Mouse (Mus musculus): ENCODE measurements around the gene Amfr.

Gene Amfr

DNA sequence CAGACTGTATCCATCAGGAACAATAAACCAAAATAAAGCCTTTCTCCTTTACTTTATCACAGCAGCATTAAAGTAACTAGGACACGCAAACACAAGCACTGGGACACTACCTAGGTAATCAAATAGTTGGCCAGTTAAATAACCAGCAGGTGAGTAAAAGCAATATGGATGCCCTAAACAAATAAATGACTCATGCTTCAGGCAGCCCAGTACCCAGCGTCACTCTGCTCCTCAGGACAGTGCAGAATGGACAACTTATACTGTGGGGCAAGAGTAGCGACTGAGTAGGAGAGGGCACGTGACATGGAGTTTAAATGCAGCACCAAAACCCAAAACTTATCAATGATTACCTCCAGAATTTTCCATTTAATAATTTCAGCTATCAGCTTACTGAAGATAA, 22.9 kb downstream of the Amfr start:
- in situ Hi-C loops (cut with MboI; ENCODE audit: low pct_unique_long_range_greater_than_20kb in 1 of 2, low sequenced_read_pairs in 2 of 2, unreplicated experiment in 1 of 2), result no loop called here

DNA sequence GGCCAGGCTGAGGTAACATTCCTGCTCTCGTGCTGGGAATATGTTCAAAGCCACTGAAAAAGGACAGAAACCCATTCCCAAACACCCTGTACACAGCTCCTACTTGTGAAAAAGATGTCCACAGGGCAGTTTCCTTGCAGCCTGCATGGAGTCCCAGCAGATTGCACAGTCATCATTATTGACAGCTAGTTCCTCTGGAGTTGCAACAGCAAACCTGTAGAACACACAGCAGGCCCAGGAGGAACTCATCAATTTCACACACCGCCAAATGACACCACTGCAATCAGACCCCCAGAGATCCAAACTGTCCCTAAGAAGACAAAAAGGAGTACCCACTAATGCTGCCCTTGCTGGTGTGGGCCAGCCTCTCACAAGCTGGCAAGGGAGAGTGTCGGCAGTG, 27.9 kb downstream of the Amfr start:
- in situ Hi-C loops (cut with MboI; ENCODE audit: low pct_unique_long_range_greater_than_20kb in 1 of 2, low sequenced_read_pairs in 2 of 2, unreplicated experiment in 1 of 2), result no loop called here

DNA sequence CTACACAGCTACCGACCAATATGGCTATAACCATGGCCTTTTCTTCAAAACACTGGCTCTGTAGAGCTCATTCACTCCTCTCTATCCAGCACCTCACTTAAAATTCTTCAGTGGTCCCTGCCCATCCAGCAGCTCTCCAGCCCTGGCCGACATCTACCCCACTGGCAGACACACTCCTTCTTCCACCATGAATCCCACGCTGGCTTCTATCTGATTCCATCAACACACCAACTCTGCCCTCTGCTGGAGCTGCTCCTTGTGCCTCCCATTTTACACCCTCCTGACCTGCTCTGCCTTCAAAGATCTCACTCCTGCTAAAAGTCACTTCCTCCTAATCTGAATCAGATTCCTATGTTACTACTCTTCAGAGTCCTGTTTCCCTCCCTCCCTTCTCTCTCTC, 28.8 kb downstream of the Amfr start:
- in situ Hi-C loops (cut with MboI; ENCODE audit: low pct_unique_long_range_greater_than_20kb in 1 of 2, low sequenced_read_pairs in 2 of 2, unreplicated experiment in 1 of 2), result no loop called here

DNA sequence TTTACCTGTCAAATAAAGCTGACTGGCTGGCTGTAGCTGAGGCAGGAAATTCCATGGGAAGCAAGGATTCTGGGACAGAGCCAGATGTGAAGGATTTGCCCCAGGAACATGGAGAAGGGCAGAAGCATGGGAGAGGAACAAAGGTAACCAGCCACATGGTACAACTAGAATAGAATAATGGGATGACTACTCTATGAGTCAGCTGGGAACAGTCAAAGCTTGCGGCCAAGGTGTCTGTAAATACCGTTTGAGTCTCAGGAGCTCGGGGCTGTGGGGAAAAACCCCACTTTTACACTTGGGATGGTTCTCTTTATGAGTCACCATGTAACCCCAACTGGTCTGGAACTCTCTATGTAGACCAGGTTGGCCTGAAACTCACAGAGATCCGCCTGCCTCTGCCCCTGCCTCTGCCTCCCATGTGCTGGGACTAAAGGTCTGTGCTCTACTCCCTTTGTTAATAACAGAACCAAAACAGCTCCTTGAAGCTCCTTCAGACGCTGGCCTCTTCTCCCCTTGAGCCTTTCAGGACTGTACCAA, 30.9 kb downstream of the Amfr start:
- in situ Hi-C loops (cut with MboI; ENCODE audit: low pct_unique_long_range_greater_than_20kb in 1 of 2, low sequenced_read_pairs in 2 of 2, unreplicated experiment in 1 of 2), result no loop called here

DNA sequence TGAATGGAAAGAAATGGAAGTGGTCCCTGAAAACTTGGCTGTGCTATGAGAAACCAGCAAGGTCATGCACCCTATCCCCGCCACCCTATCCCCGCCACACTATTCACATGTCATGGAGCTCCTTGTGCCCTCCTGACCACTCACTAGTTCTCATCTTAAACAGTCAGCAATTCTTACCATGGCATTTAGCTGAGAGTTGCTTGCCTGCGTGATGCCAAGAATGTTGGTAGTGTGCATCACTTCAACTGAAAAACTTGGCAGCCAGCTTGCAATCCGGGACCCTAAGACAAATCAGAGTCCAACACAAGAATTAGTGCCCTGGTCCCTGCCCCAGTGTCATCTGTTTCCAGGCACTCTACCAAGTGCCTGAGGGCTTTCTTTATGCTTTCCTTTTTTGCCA, 32.5 kb downstream of the Amfr start:
- in situ Hi-C loops (cut with MboI; ENCODE audit: low pct_unique_long_range_greater_than_20kb in 1 of 2, low sequenced_read_pairs in 2 of 2, unreplicated experiment in 1 of 2), result no loop called here

DNA sequence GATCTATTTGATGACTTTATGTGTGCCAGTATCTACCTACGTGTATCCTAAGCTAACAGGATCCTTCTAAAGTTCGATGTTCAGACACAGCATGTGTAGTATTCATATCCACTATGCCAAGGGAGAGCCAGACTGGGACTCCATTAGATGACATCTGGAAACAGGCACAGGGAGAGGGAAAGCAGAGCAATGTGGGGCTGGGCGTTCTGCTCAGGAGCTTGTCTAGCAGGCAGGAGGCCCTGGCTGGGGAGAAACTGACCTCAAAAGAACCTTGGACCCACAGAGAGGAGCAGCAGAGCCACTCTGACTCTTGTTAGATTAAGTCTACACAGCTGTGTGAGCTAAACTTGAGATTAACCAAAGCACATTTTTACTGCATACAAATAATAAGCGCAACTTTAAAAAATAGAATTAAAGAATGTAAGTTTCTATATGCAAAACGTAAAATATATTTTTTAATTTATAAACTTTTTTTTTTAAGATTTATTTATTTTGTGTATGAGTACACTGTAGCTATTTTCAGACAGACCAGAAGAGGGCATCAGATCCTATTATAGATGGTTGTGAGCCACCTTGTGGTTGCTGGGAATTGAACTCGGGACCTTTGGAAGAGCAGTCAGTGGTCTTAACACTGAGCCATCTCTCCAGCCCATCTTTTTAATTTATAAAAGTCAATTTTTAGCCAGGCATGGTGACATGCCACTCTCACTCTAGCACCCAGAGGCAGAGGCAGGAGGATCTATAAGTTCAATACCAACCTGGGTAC, 36.0 kb downstream of the Amfr start:
- in situ Hi-C loops (cut with MboI; ENCODE audit: low pct_unique_long_range_greater_than_20kb in 1 of 2, low sequenced_read_pairs in 2 of 2, unreplicated experiment in 1 of 2), result no loop called here

DNA sequence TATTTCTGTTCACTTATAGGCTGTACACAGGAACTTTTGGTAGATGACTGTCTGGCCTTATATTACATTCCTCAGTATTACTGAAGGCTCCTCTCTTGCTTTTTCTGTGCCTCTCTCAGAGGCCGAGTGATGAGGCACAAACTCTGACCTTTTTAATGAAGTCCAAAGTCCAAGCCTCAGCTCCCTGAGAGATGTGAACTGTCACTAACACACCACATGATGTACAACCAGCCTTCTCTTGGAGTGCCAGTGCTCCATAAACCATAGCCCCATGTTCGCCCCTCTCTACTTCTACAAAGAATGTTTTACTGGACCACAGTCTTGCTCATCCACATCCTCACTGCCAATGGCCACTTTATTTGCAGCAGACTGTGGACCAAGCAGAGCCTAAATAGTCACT, 37.3 kb downstream of the Amfr start:
- in situ Hi-C loops (cut with MboI; ENCODE audit: low pct_unique_long_range_greater_than_20kb in 1 of 2, low sequenced_read_pairs in 2 of 2, unreplicated experiment in 1 of 2), result no loop called here

DNA sequence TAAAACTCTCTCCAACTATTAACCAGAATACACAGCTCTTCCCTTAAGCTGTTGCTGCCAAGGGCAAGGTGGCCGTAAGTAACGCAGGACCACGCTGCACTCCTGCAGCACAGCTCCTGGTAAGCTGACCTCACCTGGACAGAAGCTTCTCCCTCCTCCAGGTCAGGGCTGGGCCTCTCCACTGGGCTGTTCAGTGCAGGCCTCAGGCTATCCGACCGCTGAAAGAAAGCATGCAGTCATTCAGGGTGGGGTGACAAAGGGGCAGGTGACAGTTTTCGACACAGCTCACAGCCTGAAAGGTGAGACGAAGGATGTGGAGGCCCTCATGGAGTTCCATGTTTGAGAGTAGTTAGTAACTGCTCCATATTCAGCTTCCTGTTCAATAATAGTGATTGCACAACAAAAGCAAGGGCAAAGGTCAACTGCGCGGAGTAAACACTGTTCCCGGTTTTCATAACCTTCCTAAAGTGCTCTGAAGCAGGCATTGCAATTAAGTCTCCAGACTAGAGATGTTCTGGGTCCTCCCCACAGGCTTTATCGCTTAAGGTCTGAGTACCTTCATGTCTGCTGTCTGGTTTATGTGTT, 37.9 kb downstream of the Amfr start:
- in situ Hi-C loops (cut with MboI; ENCODE audit: low pct_unique_long_range_greater_than_20kb in 1 of 2, low sequenced_read_pairs in 2 of 2, unreplicated experiment in 1 of 2), result no loop called here

DNA sequence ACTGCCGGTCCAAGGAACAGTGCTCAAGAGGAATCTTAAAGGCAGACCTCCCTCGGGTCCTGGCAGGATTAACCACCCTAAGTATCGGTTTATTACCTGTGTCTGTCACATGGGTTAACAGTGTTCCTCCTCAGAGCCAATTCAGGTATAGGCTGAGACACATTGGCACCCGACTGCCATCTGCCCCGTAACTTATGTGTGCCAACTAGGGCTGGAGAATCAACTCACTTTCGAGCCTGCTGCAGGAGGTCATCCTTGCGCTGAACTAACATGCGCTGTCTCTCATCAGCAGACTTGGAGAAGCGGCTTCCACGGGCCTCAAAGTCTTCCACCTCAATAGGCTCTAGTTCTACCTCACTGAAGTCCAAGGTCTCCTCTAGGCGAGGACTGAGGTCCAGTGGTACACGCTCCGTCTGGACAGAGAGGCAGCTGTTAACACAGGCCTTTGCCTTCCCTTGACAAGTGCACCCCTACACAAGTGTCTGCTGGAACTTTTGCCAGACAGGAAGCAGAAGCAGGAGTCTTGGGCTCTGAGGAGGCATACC, 38.7 kb downstream of the Amfr start:
- in situ Hi-C loops (cut with MboI; ENCODE audit: low pct_unique_long_range_greater_than_20kb in 1 of 2, low sequenced_read_pairs in 2 of 2, unreplicated experiment in 1 of 2), result no loop called here

DNA sequence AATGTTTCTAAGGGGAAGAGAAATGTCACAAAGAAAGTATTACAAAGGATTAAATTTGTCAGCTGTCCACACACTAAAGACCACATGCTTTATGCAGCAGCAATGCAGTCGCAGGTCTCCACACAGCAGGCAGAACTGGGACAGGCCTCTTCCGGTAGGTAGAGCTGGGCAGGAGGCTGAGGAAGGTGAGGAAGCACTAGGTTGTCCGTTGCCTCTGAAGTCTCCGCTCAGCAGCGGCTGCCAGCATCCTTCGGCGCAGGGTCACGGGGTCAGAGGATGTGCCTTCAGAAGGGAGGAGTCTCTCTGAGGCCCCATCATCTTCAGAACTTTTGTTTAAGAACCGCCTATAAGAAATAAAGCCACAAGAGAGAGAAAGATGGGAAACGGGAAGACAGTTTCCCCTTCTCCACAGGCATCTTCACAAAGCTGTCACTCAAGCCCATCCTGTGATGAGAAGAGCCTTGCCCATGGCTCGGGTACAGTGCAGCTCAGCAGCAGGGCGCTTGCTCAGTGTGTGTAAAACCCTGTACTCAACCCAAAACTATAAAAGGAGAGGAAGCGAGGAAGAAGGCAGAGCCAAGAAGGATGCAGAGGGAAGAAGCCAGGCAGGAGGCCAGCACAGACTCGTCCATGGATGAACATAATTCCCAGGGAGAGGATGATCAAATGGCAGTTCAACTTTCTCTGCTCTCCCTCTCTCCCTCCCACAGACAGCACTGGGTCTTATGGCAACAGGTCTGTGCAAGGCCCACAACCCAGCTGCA, 39.5 kb downstream of the Amfr start:
- in situ Hi-C loops (cut with MboI; ENCODE audit: low pct_unique_long_range_greater_than_20kb in 1 of 2, low sequenced_read_pairs in 2 of 2, unreplicated experiment in 1 of 2), result no loop called here

DNA sequence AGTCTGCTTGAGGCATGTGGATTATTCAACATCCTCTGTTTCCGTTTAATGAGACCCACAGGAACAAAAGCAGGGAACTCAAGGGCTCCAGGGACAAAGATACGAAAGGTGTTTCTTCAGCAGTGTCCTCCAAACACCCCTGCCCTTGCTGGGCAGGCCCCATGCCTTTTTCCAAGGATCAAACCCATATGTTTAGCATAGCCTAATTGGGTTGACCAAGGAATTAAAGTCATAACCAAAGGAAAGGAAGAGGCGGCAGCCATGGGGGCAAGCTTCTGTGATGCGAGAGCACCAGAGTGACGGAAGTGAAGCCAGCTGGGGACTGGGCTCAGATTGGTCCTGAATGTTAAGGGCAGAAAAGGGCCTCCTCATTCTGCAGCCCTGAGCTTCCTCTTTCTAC, 40.4 kb downstream of the Amfr start:
- in situ Hi-C loops (cut with MboI; ENCODE audit: low pct_unique_long_range_greater_than_20kb in 1 of 2, low sequenced_read_pairs in 2 of 2, unreplicated experiment in 1 of 2), result no loop called here

DNA sequence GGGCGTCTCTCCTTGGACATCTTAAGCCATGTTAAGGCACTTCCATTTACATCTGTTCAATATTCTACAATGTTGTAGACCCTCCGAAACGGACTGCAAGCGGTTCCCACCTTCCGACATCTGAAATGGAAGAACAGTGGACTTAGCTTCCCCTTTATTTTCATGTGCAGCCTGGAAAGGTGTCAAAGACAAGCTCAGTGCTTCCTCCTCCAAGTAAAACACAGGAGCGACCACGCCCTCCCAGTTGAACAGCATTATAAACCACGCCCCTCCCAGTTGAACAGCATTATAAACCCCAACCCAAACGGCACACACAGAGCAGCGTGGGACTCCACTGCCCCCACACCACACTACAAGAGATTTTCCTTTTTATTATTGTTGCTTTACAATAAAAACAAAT, 41.2 kb downstream of the Amfr start:
- in situ Hi-C loops (cut with MboI; ENCODE audit: low pct_unique_long_range_greater_than_20kb in 1 of 2, low sequenced_read_pairs in 2 of 2, unreplicated experiment in 1 of 2), result no loop called here

DNA sequence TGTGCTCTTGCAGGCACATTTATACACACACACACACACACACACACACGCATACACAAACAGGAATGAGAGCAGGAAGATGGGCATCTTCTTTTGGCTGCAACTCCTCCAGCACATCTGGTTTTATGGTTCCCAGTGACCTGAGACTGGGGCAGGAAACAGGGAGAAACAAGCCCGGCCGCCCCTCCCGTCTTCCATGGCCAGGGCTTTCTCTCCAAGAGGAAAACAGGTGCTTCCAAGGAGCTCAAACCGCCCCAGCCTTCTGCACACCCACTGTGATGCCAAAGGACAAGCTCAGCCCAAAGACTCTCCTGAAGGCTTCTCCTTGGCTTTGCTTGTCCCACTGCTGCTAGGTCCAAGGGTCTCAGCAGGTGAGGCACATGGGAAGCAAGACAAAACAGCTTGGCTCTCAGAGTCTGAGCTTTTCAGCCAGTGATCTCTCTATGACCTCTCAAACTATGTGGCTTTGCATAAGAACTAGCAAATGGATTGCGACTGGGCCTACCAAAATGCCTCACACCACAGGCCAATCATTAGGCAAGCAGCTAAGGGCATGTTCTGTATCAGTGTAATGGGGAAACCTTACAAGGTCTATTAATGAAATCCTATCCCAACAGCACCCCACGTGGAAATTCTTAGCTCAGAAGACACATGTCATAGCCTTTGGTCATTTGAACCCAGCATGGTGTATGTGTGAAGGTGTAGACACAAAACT, 42.9 kb downstream of the Amfr start:
- in situ Hi-C loops (cut with MboI; ENCODE audit: low pct_unique_long_range_greater_than_20kb in 1 of 2, low sequenced_read_pairs in 2 of 2, unreplicated experiment in 1 of 2), result no loop called here

DNA sequence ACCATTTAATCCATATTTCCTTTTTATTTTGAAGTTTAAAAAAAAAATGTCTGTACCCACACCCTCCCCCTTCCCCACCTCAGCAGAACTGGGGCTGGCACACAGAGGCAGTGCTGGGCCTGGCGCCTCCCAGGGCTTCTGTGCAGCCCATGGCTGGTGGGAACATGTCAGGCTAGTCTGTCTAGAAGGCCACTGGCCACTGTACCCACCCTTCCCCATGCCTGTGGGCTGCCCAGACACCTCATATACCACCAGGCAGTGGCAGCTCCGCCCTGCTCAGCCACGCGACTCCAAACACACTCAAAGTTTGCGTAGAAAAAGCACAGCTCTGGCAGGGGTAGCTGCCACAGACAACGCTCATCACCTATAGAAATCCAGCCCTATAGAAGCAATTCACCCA, 44.3 kb downstream of the Amfr start:
- in situ Hi-C loops (cut with MboI; ENCODE audit: low pct_unique_long_range_greater_than_20kb in 1 of 2, low sequenced_read_pairs in 2 of 2, unreplicated experiment in 1 of 2), result no loop called here

DNA sequence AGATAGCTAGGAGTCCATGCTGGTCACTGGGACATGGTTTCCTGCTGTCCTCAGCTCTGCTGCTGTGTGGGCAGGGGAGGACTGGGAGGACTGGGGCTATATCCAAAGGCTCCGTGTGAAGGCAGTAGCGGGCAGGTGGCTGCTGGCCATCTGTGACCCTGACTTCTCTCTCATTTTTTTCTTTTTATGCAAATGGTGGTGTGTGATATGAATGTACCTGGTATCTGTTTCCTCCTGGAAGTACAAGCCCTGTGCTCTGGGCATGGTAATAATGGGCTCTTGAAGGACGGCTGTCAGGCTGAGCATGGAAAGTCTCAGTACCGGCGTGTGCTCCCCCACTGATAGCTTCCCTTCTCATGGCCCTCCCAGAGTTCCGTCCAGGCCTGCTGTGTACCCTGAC, 51.7 kb downstream of the Amfr start:
- in situ Hi-C loops (cut with MboI; ENCODE audit: low pct_unique_long_range_greater_than_20kb in 1 of 2, low sequenced_read_pairs in 2 of 2, unreplicated experiment in 1 of 2), result no loop called here

DNA sequence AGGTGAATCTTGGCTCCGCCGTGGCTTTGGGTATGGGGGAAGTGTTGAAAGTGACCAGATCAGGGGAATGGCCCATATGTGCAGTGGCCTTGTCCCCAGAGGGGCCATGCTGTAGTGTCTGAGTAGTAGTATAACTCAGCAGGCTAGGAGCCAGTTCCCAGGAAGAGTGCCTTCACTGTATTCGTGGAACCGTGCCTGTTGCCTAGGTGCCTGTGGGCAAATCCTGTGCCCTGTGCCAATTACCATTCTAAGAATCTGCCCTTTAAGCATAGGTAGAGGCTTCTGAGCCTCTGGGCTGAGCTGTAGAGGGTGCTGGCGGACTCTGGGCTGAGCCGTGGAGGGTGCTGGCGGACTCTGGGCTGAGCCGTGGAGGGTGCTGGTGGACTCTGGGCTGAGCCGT, 54.2 kb downstream of the Amfr start:
- in situ Hi-C loops (cut with MboI; ENCODE audit: low pct_unique_long_range_greater_than_20kb in 1 of 2, low sequenced_read_pairs in 2 of 2, unreplicated experiment in 1 of 2), result no loop called here

DNA sequence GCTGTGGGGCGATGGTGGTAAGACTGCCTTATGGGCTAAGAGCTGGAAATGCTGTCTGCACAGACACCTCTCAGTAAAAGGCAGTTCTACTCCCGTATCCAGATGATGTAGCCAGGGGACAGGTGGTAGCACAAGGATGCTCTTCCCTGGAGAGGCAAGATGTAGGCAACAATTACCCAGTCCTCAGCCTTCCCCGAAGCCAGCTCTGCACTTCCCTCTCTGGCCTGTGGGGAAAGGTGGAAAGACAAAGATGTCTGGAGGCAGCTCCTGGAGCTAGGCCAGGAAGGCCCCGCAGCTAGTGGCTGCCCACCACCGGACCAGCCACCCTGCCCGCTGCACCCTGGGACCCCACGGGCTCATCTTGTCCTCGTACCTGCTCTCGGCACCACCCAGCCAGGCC, 60.1 kb downstream of the Amfr start:
- in situ Hi-C loops (cut with MboI; ENCODE audit: low pct_unique_long_range_greater_than_20kb in 1 of 2, low sequenced_read_pairs in 2 of 2, unreplicated experiment in 1 of 2), result no loop called here

DNA sequence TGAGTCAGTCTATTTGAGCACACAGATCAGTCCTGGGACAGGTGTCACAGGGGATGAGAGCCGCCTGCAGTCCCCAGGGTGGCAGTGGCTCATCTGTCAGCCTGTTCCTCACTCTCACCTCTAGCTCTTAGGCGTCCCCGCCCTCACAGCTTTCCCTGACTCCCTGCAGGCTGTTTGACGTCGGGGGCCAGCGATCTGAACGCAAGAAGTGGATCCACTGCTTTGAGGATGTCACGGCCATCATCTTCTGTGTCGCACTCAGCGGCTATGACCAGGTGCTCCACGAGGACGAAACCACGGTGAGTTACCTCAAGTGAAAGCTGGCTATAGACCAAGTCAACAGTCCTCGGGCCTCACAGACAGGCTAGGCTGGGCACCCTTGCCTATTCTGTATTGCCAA, 62.5 kb downstream of the Amfr start:
- in situ Hi-C loops (cut with MboI; ENCODE audit: low pct_unique_long_range_greater_than_20kb in 1 of 2, low sequenced_read_pairs in 2 of 2, unreplicated experiment in 1 of 2), result no loop called here

DNA sequence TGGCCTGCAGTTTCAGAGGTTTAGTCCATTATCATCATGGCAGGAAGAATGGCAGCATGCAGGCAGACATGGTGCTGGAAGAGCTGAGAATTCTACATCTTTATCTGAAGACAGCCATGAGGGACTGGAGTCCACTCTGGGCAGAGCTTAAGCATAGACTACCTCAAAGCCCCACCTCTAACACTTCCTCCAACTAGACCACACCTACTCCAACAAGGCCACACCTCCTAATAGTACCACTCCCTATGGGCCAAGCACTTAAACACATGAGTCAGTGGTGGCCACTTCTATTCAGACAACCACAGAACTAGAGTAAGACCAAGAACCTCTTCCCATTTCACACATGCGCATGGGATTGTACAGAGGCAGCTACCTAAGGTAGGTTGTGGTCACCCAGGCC, 66.2 kb downstream of the Amfr start:
- in situ Hi-C loops (cut with MboI; ENCODE audit: low pct_unique_long_range_greater_than_20kb in 1 of 2, low sequenced_read_pairs in 2 of 2, unreplicated experiment in 1 of 2), result no loop called here
